Mouse (Mus musculus) liver, postnatal 0 days (tissue): Measurements from ENCODE around the gene Htra1. TPM values are rescaled to one million over a fixed set of nuclear protein-coding genes. Genes with fewer than 3 reads are reported as not detected.

Source experiments
- ATAC-seq: fragments of 200-750 bp; cut with Nextera tagmentation; 2 replicates; pipeline ENCODE4 v1.8.0; 2017; ENCODE audit warnings: mild to moderate bottlenecking, moderate library complexity
- DNase-seq: peaks from one replicate; pipeline ENCODE4 v3.0.0-alpha.2; 2016
- H3K27ac ChIP-seq: fragments of 300-500 bp; sonication (generic); 2 replicates; pipeline ENCODE4 v1.5.1; 2014; ENCODE audit warnings: antibody characterized with exemption, moderate library complexity, mild to moderate bottlenecking, low read depth
- H3K27me3 ChIP-seq: fragments of 300-500 bp; sonication (generic); 2 replicates; pipeline ENCODE4 v1.6.1; 2014; ENCODE audit warnings: low read length, control low read depth, mixed read lengths; ENCODE audit not compliant: insufficient read depth
- H3K36me3 ChIP-seq: fragments of 300-500 bp; sonication (generic); replicated peaks from 2 replicates; pipeline ENCODE4 v1.6.1; 2014; ENCODE audit warnings: mild to moderate bottlenecking, control low read depth, low read length, moderate library complexity, mixed read lengths; ENCODE audit not compliant: insufficient read depth
- H3K4me1 ChIP-seq: fragments of 300-500 bp; sonication (generic); 2 replicates; pipeline ENCODE4 v1.6.1; 2014; ENCODE audit warnings: antibody characterized with exemption, mild to moderate bottlenecking, control low read depth; ENCODE audit not compliant: insufficient read depth
- H3K4me2 ChIP-seq: fragments of 300-500 bp; sonication (generic); 2 replicates; pipeline ENCODE4 v1.6.1; 2014; ENCODE audit warnings: low read depth, mild to moderate bottlenecking, low read length, moderate library complexity, mixed read lengths
- H3K4me3 ChIP-seq: fragments of 300-500 bp; sonication (generic); 2 replicates; pipeline ENCODE4 v1.5.1; 2014; ENCODE audit warnings: low read depth, low read length
- H3K9ac ChIP-seq: fragments of 300-500 bp; sonication (generic); replicated peaks from 2 replicates; pipeline ENCODE4 v1.6.1; 2014; ENCODE audit warnings: mild to moderate bottlenecking, moderate library complexity
- H3K9me3 ChIP-seq: fragments of 300-500 bp; sonication (generic); 2 replicates; pipeline ENCODE4 v1.6.1; 2016; ENCODE audit warnings: mild to moderate bottlenecking, control low read depth, low read length, mixed read lengths
- CTCF ChIP-seq: sonication (generic); IDR thresholded peaks from 2 replicates; pipeline ENCODE4 v1.5.1; 2016; ENCODE audit warnings: antibody characterized with exemption, low read depth
- EP300 ChIP-seq: IDR thresholded peaks from 2 replicates; pipeline ENCODE4 v1.6.1; 2016; ENCODE audit warnings: antibody characterized with exemption, low read depth, mild to moderate bottlenecking
- WGBS: fragments of 180-500 bp; shearing (Covaris S2); extraction: QIAGEN DNeasy Blood & Tissue Kit; methylation state at CpG from one replicate; pipeline ENCODE4 v1.1.7; 2014; ENCODE audit not compliant: insufficient replicate concordance; 5-methylcytosine and 5-hydroxymethylcytosine counted together
- polyA plus RNA-seq: library from polyadenylated mRNA; unstranded; fragments of >200 nt; fragmentation: Nextera tagmentation; extraction: Ambion mirVana; gene quantifications from 2 replicates; pipeline ENCODE4 v1.2.1, GENCODE M21; 2015

Htra1 gene
- polyA plus RNA-seq, 1 experiment from 2014 or later = 0.61 TPM

GRCm38 (mm10) chr7:130922981-130923731 lies 12.8 kb upstream of the Htra1 start:
- Histone ChIP-seq H3K4me2 (no peak overlapping the region), H3K27ac (no peak overlapping the region), H3K4me3 (no peak overlapping the region), H3K9ac (no peak overlapping the region), H3K9me3 (no peaks in the 10 kb centered on the region), H3K36me3 (no peaks in the 10 kb centered on the region), H3K27me3 (no peaks in the 10 kb centered on the region), H3K4me1 (no peaks in the 10 kb centered on the region)
- 64% methylated on average over 13 of the region's 13 CpGs for WGBS
- no peak for TF ChIP-seq CTCF
- TF ChIP-seq EP300 = no peak
- DNase-seq = no peak
- ATAC-seq = no peak

DNA sequence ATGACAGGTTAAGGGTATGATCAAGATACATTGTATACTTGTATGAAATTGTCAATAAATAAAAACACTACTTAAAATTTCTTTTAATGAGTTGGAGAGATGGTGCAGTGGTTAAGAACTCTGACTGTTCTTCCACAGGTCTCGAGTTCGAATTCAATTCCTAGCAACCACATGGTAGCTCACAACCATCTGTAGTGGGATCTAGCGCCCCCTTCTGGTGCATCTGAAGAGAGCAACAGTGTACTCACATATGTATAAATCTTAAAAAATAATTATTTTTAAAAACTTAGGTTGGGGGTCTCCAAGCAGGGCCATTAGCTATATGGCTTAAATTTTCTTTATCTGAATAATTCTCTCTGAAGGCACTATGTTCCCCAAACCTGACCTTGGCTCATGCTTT lies 5.5 kb upstream of the Htra1 start:
- Histone ChIP-seq H3K36me3 (no peaks in the 10 kb centered on the region), H3K9ac (no peak overlapping the region), H3K27ac (no peak overlapping the region), H3K9me3 (no peaks in the 10 kb centered on the region), H3K4me1 (no peaks in the 10 kb centered on the region), H3K4me3 (no peak overlapping the region), H3K4me2 (no peak overlapping the region), H3K27me3 (peaks cover 23% of the 10 kb centered on the region)
- TF ChIP-seq CTCF (peak; percentile 35; the same call in 1 of the 2 replicates), EP300 (no peak)
- 58% methylated on average over 3 of the region's 3 CpGs for WGBS
- DNase-seq (no peak), ATAC-seq (no peak)

GRCm38 (mm10) chr7:130932921-130933320 lies 3.0 kb upstream of the Htra1 start:
- Histone ChIP-seq H3K9me3 (no peaks in the 10 kb centered on the region), H3K4me3 (no peak overlapping the region), H3K9ac (no peak overlapping the region), H3K4me2 (no peak overlapping the region), H3K27ac (no peak overlapping the region), H3K36me3 (no peaks in the 10 kb centered on the region), H3K27me3 (peaks cover 48% of the 10 kb centered on the region), H3K4me1 (peaks cover 6% of the 10 kb centered on the region; the same call in 1 of the 2 replicates)
- ATAC-seq (no peak), DNase-seq (no peak)
- WGBS = 88% methylated on average over 9 of the region's 9 CpGs
- no peak for TF ChIP-seq CTCF
- TF ChIP-seq EP300 = no peak

- Histone ChIP-seq H3K9ac (no peak overlapping the region), H3K4me2 (no peak overlapping the region), H3K36me3 (no peaks in the 10 kb centered on the region), H3K9me3 (no peaks in the 10 kb centered on the region), H3K27me3 (peaks cover 65% of the 10 kb centered on the region), H3K4me1 (peaks cover 6% of the 10 kb centered on the region; the same call in 1 of the 2 replicates), H3K27ac (no peak overlapping the region), H3K4me3 (no peak overlapping the region)
- WGBS = 66% methylated on average over 4 of the region's 4 CpGs
- ATAC-seq (no peak), DNase-seq (no peak)
- no peak for TF ChIP-seq CTCF
- TF ChIP-seq EP300 = no peak
Measured at GRCm38 (mm10) chr7:130934654-130935053, 1.3 kb upstream of the Htra1 start.

DNA sequence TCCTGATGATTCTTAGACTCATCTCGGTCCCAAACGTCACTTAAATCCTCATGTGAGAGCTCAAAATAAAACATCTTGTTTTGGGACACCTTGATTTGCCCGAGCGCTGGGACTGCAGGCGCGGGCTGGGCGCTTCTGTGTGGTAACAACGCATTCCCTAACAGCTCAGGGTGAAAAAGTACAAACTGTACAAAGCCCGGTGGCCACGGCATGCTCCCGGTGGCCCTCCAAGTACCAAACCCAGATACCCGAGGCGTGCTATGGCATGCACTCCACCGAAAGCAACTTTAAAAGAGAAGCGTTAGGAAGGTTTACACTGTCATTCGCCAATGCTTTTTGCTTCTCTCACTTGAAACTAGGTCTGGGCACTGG lies 504 bp upstream of the Htra1 start:
- TF ChIP-seq EP300 = no peak
- TF ChIP-seq CTCF = no peak
- DNase-seq = no peak
- no peaks in the 10 kb centered on the region for H3K36me3 ChIP-seq
- 12% methylated on average over 16 of the region's 16 CpGs for WGBS
- H3K9me3 ChIP-seq = no peaks in the 10 kb centered on the region
- H3K27ac ChIP-seq = no peak overlapping the region
- H3K9ac ChIP-seq = no peak overlapping the region
- H3K4me3 ChIP-seq = peak overlapping the region; percentile 45
- H3K4me2 ChIP-seq = peak overlapping the region; percentile 74
- H3K4me1 ChIP-seq = peaks cover 6% of the 10 kb centered on the region; the same call in 1 of the 2 replicates
- H3K27me3 ChIP-seq = peaks cover 69% of the 10 kb centered on the region
- no peak for ATAC-seq

DNA sequence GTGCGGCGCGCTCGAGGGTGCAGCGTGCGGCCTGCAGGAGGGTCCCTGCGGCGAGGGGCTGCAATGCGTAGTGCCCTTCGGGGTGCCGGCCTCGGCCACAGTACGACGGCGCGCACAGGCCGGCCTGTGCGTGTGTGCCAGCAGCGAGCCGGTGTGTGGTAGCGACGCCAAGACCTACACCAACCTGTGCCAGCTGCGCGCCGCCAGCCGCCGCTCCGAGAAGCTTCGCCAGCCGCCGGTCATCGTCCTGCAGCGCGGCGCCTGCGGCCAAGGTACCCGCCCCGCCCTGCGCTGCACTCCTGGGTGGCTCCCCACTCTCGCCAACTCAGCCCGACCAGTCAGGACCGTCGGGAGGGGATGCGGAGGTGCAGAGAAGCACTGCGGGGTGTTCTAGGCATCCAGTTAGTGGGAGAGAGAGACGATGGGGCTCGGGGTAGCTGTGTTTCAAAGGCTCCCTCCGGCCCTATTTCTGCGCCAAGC lies 601 bp downstream of the Htra1 start:
- WGBS = 2% methylated on average over 46 of the region's 49 CpGs
- Histone ChIP-seq H3K27me3 (peaks cover 69% of the 10 kb centered on the region), H3K27ac (no peak overlapping the region), H3K4me2 (peak overlapping the region; percentile 74), H3K36me3 (no peaks in the 10 kb centered on the region), H3K4me3 (peak overlapping the region; percentile 45), H3K9me3 (no peaks in the 10 kb centered on the region), H3K4me1 (peaks cover 6% of the 10 kb centered on the region; the same call in 1 of the 2 replicates), H3K9ac (no peak overlapping the region)
- DNase-seq = no peak
- TF ChIP-seq CTCF (no peak), EP300 (no peak)
- ATAC-seq = no peak
